Mouse (Mus musculus): ENCODE data around the gene Gtdc1.

The Gtdc1 gene

GRCm38 (mm10) chr2:44923056-44923883 is 4.2 kb downstream of the Gtdc1 start:
- DNase-seq = no peak

- DNase-seq = peak; percentile 83
These were observed 5.0 kb downstream of the Gtdc1 start for GRCm38 (mm10) chr2:44922500-44922899.

GRCm38 (mm10) chr2:44920471-44920870 is 7.0 kb downstream of the Gtdc1 start:
- DNase-seq = no peak

- DNase-seq = no peak
These were observed 8.1 kb downstream of the Gtdc1 start for GRCm38 (mm10) chr2:44919326-44919725.

GRCm38 (mm10) chr2:44918737-44919136 is 8.7 kb downstream of the Gtdc1 start:
- DNase-seq = no peak

- DNase-seq = no peak
These were observed 11.2 kb downstream of the Gtdc1 start for GRCm38 (mm10) chr2:44916286-44916685.

- no peak for DNase-seq
These were observed 29.7 kb downstream of the Gtdc1 start for GRCm38 (mm10) chr2:44897801-44898200.

- no peak for DNase-seq
These were observed 53.7 kb downstream of the Gtdc1 start for GRCm38 (mm10) chr2:44873718-44874117.

- no peak for DNase-seq
These were observed 62.7 kb downstream of the Gtdc1 start for GRCm38 (mm10) chr2:44864726-44865125.

- DNase-seq = no peak
These were observed 73.0 kb downstream of the Gtdc1 start for GRCm38 (mm10) chr2:44854475-44854874.

- no peak for DNase-seq
These were observed 77.8 kb downstream of the Gtdc1 start for GRCm38 (mm10) chr2:44849666-44850065.

GRCm38 (mm10) chr2:44848156-44848555 is 79.3 kb downstream of the Gtdc1 start:
- no peak for DNase-seq

- no peak for DNase-seq
These were observed 82.0 kb downstream of the Gtdc1 start for GRCm38 (mm10) chr2:44845424-44845823.

GRCm38 (mm10) chr2:44829753-44830152 is 97.7 kb downstream of the Gtdc1 start:
- no peak for DNase-seq

- peak; percentile 74 for DNase-seq
These were observed 98.1 kb downstream of the Gtdc1 start for GRCm38 (mm10) chr2:44829346-44829745.

- no peak for DNase-seq
These were observed 100.8 kb downstream of the Gtdc1 start for GRCm38 (mm10) chr2:44826609-44827008.

GRCm38 (mm10) chr2:44817787-44818186 is 109.7 kb downstream of the Gtdc1 start:
- no peak for DNase-seq

GRCm38 (mm10) chr2:44813729-44814128 is 113.7 kb downstream of the Gtdc1 start:
- DNase-seq = no peak

GRCm38 (mm10) chr2:44804497-44804896 is 123.0 kb downstream of the Gtdc1 start:
- no peak for DNase-seq

GRCm38 (mm10) chr2:44801361-44801760 is 126.1 kb downstream of the Gtdc1 start:
- no peak for DNase-seq

- no peak for DNase-seq
These were observed 135.6 kb downstream of the Gtdc1 start for GRCm38 (mm10) chr2:44791840-44792239.

GRCm38 (mm10) chr2:44791134-44791533 is 136.3 kb downstream of the Gtdc1 start:
- DNase-seq = no peak

GRCm38 (mm10) chr2:44782746-44783145 is 144.7 kb downstream of the Gtdc1 start:
- no peak for DNase-seq

- DNase-seq = no peak
These were observed 146.5 kb downstream of the Gtdc1 start for GRCm38 (mm10) chr2:44780961-44781360.

- DNase-seq = no peak
These were observed 163.6 kb downstream of the Gtdc1 start for GRCm38 (mm10) chr2:44763898-44764297.

All from heart, adult 11 months (tissue).